Mouse (Mus musculus): ENCODE results near the gene Fntb. TPM values are rescaled to one million over a fixed set of nuclear protein-coding genes. Genes with fewer than 3 reads are reported as not detected.

Gene Fntb
- polyA plus RNA-seq, 2 experiments: 42.9 to 47.6 TPM

GRCm38 (mm10) chr12:76820615-76821014, 55.2 kb downstream of the Fntb start:
- no peak for TF ChIP-seq POLR2A (IDR thresholded peaks at IDR 0.05; ENCODE audit: borderline replicate concordance, extremely low read depth, insufficient read depth, insufficient read length)

GRCm38 (mm10) chr12:76822002-76822650, 56.7 kb downstream of the Fntb start:
- no peaks in the 10 kb centered on the region for H3K36me3 ChIP-seq (ENCODE audit: control insufficient read depth, insufficient read depth, low read length)
- peak overlapping the region; percentile 69 for H3K4me3 ChIP-seq (replicated peaks; ENCODE audit: low read length)
- peak overlapping the region; percentile 88 for H3K4me2 ChIP-seq (replicated peaks; ENCODE audit: low read depth, low read length, severe bottlenecking)
- DNase-seq (ENCODE audit: low spot score) (no peak), ATAC-seq (ENCODE audit: low FRiP score, low read depth) (peak; percentile 49)
- WGBS: under 1% methylated on average over 57 of the region's 66 CpGs
- no peaks in the 10 kb centered on the region for H3K9me3 ChIP-seq (ENCODE audit: control insufficient read depth, low read length)
- peak overlapping the region; percentile 86 for H3K9ac ChIP-seq (ENCODE audit: low read depth, low read length, severe bottlenecking)
- no peak overlapping the region for H3K27ac ChIP-seq (replicated peaks; ENCODE audit: low read depth, low read length)
- H3K27me3 ChIP-seq (ENCODE audit: control insufficient read depth, insufficient read depth, low read length): no peaks in the 10 kb centered on the region
- no peak for TF ChIP-seq POLR2A (IDR thresholded peaks at IDR 0.05; ENCODE audit: borderline replicate concordance, extremely low read depth, insufficient read depth, insufficient read length)
- peaks cover 23% of the 10 kb centered on the region for H3K4me1 ChIP-seq (ENCODE audit: control insufficient read depth, insufficient read depth, low read length)

More at GRCm38 (mm10) chr12:76820615-76821014, 55.2 kb downstream of the Fntb start:
- 66% methylated on average over 4 of the region's 4 CpGs for WGBS
- Histone ChIP-seq H3K4me1 (ENCODE audit: control insufficient read depth, insufficient read depth, low read length) (peaks cover 23% of the 10 kb centered on the region), H3K27ac (replicated peaks; ENCODE audit: low read depth, low read length) (no peak overlapping the region), H3K9ac (ENCODE audit: low read depth, low read length, severe bottlenecking) (no peak overlapping the region), H3K9me3 (ENCODE audit: control insufficient read depth, low read length) (no peaks in the 10 kb centered on the region), H3K4me3 (replicated peaks; ENCODE audit: low read length) (no peak overlapping the region), H3K27me3 (ENCODE audit: control insufficient read depth, insufficient read depth, low read length) (no peaks in the 10 kb centered on the region), H3K36me3 (ENCODE audit: control insufficient read depth, insufficient read depth, low read length) (no peaks in the 10 kb centered on the region), H3K4me2 (replicated peaks; ENCODE audit: low read depth, low read length, severe bottlenecking) (peak overlapping the region; percentile 88; the same call in 1 of the 2 replicates)
- peak; percentile 18; the same call in 1 of the 2 replicates for ATAC-seq (ENCODE audit: low FRiP score, low read depth)
- no peak for DNase-seq (ENCODE audit: low spot score)

- Histone ChIP-seq H3K4me2 (replicated peaks; ENCODE audit: low read depth, low read length, severe bottlenecking) (peak within 1 kb of the TSS; percentile 88), H3K4me3 (replicated peaks; ENCODE audit: low read length) (peak within 1 kb of the TSS; percentile 69), H3K27me3 (ENCODE audit: control insufficient read depth, insufficient read depth, low read length) (no peaks in the 10 kb centered on the region), H3K36me3 (ENCODE audit: control insufficient read depth, insufficient read depth, low read length) (no peaks in the 10 kb centered on the region), H3K9me3 (ENCODE audit: control insufficient read depth, low read length) (no peaks in the 10 kb centered on the region), H3K27ac (replicated peaks; ENCODE audit: low read depth, low read length) (no peak within 1 kb of the TSS), H3K4me1 (ENCODE audit: control insufficient read depth, insufficient read depth, low read length) (peaks cover 23% of the 10 kb centered on the region), H3K9ac (ENCODE audit: low read depth, low read length, severe bottlenecking) (peak within 1 kb of the TSS; percentile 86)
- DNase-seq (ENCODE audit: low spot score) (no peak), ATAC-seq (ENCODE audit: low FRiP score, low read depth) (peak; percentile 5; the same call in 1 of the 2 replicates)
- WGBS: 1% methylated on average over 13 of the region's 17 CpGs
- no peak for TF ChIP-seq POLR2A (IDR thresholded peaks at IDR 0.05; ENCODE audit: borderline replicate concordance, extremely low read depth, insufficient read depth, insufficient read length)
These were observed 57.3 kb downstream of the Fntb start, which contains the start of gene Rab15 for GRCm38 (mm10) chr12:76822651-76823041. TSS of gene Rab15 (minus strand) at chr12:76822908.

GRCm38 (mm10) chr12:76825283-76825682, 59.9 kb downstream of the Fntb start:
- peaks cover 17% of the 10 kb centered on the region for H3K4me1 ChIP-seq (ENCODE audit: control insufficient read depth, insufficient read depth, low read length)
- no peak overlapping the region for H3K4me2 ChIP-seq (replicated peaks; ENCODE audit: low read depth, low read length, severe bottlenecking)
- no peak overlapping the region for H3K4me3 ChIP-seq (replicated peaks; ENCODE audit: low read length)
- H3K27ac ChIP-seq (replicated peaks; ENCODE audit: low read depth, low read length): no peak overlapping the region
- H3K9ac ChIP-seq (ENCODE audit: low read depth, low read length, severe bottlenecking): no peak overlapping the region
- no peaks in the 10 kb centered on the region for H3K27me3 ChIP-seq (ENCODE audit: control insufficient read depth, insufficient read depth, low read length)
- no peaks in the 10 kb centered on the region for H3K9me3 ChIP-seq (ENCODE audit: control insufficient read depth, low read length)
- DNase-seq (ENCODE audit: low spot score) (no peak), ATAC-seq (ENCODE audit: low FRiP score, low read depth) (no peak)
- TF ChIP-seq POLR2A (IDR thresholded peaks at IDR 0.05; ENCODE audit: borderline replicate concordance, extremely low read depth, insufficient read depth, insufficient read length): no peak
- H3K36me3 ChIP-seq (ENCODE audit: control insufficient read depth, insufficient read depth, low read length): no peaks in the 10 kb centered on the region
- 76% methylated on average over 4 of the region's 4 CpGs for WGBS

- Histone ChIP-seq H3K27ac (replicated peaks; ENCODE audit: low read depth, low read length) (no peak overlapping the region), H3K27me3 (ENCODE audit: control insufficient read depth, insufficient read depth, low read length) (no peaks in the 10 kb centered on the region; the same call in 1 of the 2 replicates), H3K9ac (ENCODE audit: low read depth, low read length, severe bottlenecking) (no peak overlapping the region), H3K9me3 (ENCODE audit: control insufficient read depth, low read length) (no peaks in the 10 kb centered on the region), H3K36me3 (ENCODE audit: control insufficient read depth, insufficient read depth, low read length) (no peaks in the 10 kb centered on the region), H3K4me1 (ENCODE audit: control insufficient read depth, insufficient read depth, low read length) (no peaks in the 10 kb centered on the region), H3K4me2 (replicated peaks; ENCODE audit: low read depth, low read length, severe bottlenecking) (no peak overlapping the region), H3K4me3 (replicated peaks; ENCODE audit: low read length) (no peak overlapping the region)
- ATAC-seq (ENCODE audit: low FRiP score, low read depth) (no peak), DNase-seq (ENCODE audit: low spot score) (peak; percentile 72)
- TF ChIP-seq POLR2A (IDR thresholded peaks at IDR 0.05; ENCODE audit: borderline replicate concordance, extremely low read depth, insufficient read depth, insufficient read length): no peak
- 6% methylated on average over 3 of the region's 3 CpGs for WGBS
These were observed 67.3 kb downstream of the Fntb start for GRCm38 (mm10) chr12:76832704-76833103.

All from limb, embryonic 14.5 days (tissue).